Mouse (Mus musculus) bone marrow, adult 2 months (tissue): ENCODE results near the gene Sp7.

Experiments used
- CTCF ChIP-seq: fragments of 200-500 bp; IDR thresholded peaks from 2 replicates; pipeline ENCODE4 v1.5.1; 2011; ENCODE audit warnings: low read length, control low read depth; ENCODE audit not compliant: control insufficient read depth, insufficient read depth
- POLR2A ChIP-seq: fragments of 200-500 bp; IDR thresholded peaks from 2 replicates; pipeline ENCODE4 v1.6.1; 2011; ENCODE audit warnings: low read depth, mild to moderate bottlenecking, control low read depth, low read length, borderline replicate concordance; ENCODE audit not compliant: control insufficient read depth

- TF ChIP-seq CTCF (no peak), POLR2A (no peak)
These were observed 4.3 kb downstream of the Sp7 start for GRCm38 (mm10) chr15:102362648-102363047.
